Mouse (Mus musculus): ENCODE measurements at regions not wholly inside any gene's neighbourhood (a gene's known extent, or its start where the extent isn't known, plus 50 kb on each side); places are given as distances from the start of the nearest gene placed in this dataset.
"Not testable (repeated sequence)": the region's sequence is repeated elsewhere in the genome, so short reads cannot be mapped to it uniquely, and the experiment has no call there.

- DNase-seq (ENCODE audit: low spot score in 2 of 2): no peak
These were observed 126.3 kb upstream of the Lnx1 start for GRCm38 (mm10) chr5:74829003-74829402.

DNA sequence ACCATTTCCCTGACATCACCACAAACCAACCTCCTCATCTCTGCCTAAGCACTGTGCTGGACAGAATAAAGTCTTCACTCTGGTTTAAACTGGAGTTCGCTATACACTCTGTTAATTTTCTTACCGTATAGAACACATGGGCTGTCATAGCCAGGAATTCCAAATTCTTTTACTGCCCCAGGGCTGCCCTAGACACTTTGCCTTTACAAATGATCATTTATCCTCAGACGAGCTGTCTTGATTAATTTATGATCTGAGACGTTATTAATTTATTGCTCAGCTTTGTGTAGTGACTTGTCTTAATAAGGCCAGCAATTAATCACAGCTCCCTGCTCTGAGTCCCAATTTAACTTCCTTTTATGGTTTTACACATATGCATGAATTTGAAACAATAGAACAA, 125.2 kb upstream of the Lnx1 start:
- DNase-seq (ENCODE audit: low spot score in 2 of 2): no peak

GRCm38 (mm10) chr5:74825517-74826254, 123.0 kb upstream of the Lnx1 start:
- no peak for DNase-seq (ENCODE audit: low spot score in 2 of 2)

DNA sequence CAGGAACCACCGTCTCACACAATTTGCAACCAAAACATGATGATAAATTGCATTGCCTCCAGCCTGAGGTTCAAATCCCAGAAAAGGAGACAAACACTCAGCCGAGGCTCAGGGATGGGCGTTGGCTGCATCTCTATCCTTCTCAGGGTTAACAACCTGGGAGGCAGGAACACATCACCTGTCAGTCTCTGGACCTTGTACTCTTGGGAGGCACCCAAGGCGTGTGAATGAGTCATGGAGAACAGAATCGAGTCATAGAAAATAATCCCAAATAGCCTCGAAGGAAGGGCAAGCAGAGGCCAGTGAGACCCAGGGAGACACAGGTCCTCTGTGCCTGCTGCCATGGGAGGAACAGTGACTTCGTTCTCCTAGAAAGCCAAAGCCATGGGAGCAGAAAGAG, 121.0 kb upstream of the Lnx1 start:
- DNase-seq (ENCODE audit: low spot score in 2 of 2): no peak

GRCm38 (mm10) chr5:74821969-74822368, 119.3 kb upstream of the Lnx1 start:
- DNase-seq (ENCODE audit: low spot score in 2 of 2): no peak

- DNase-seq (ENCODE audit: low spot score in 2 of 2): no peak
These were observed 113.8 kb upstream of the Lnx1 start for GRCm38 (mm10) chr5:74816523-74816922.

GRCm38 (mm10) chr5:74813396-74813795, 110.7 kb upstream of the Lnx1 start:
- no peak for DNase-seq (ENCODE audit: low spot score in 2 of 2)

- no peak for DNase-seq (ENCODE audit: low spot score in 2 of 2)
These were observed 108.3 kb upstream of the Lnx1 start for GRCm38 (mm10) chr5:74811046-74811445.

- DNase-seq (ENCODE audit: low spot score in 2 of 2): no peak
These were observed 105.0 kb upstream of the Lnx1 start for GRCm38 (mm10) chr5:74807581-74808221.

DNA sequence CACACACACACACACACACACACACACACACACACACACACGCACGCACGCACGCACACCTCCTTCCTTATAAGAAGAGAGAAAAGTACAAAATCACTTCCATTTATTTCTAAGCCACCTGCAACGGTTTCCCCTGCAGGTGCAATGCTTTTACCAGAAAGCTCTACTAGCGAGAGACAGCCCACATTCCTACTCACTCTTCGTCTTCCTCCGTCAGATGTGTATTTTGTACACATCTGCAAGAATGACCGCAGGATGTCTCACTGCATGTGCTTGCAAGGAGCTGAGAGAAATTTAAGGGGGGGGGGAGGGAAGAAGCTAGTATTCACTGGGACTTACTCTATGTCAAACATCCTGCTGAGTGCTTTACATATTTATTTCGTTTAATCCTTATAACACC, 99.2 kb upstream of the Lnx1 start:
- no peak for DNase-seq (ENCODE audit: low spot score in 2 of 2)

DNA sequence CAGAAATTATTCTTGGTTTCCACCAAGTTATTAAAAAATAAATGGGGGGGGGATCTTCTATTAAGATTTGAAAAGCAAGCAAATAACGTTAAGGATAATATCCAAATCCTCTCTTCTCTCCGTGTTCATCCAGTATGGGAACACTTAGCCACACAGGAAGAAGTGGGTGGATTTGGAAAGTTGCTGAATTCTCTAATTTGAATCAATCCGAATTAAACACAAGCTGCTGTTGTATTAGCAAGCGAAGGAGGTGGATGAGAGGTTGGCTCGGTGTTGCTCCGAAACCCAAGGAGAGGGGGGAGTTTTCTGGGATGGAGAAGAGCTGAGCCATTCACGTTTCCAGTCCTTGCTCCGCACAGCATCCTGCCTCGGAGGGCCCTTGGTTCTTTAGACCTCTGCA, 97.6 kb upstream of the Lnx1 start:
- DNase-seq (ENCODE audit: low spot score in 2 of 2): no peak

DNA sequence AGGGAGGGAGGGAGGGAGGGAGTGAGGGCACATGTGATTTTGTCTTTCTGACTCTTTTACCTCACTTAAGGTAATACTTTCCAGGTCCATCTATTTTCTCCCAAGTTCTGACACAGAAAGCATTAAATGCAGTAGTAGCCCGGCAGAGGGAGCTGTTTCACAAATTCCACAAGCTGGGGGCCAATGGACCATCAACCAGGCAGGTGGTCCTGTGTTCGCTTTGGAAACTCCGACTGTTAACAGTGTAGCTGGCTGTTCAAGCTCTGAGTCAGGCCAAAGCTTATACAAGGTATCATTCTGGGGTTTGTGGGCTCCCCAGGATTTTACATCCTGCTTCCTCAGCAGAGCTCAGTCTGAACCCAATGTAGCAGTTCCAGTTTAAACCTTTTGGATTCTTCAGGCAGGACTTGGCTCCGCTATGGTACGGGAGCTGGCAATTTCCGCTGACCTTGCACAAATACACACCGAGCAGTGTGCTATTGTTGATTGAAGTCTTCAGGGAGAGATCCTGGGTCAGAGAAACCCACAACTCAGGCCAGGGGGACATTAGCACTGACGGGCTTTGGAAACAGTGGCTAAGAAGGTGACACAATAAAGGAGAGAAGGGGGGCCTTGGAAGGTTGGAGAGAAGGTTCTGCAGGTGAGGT, 93.8 kb upstream of the Lnx1 start:
- DNase-seq (ENCODE audit: low spot score in 2 of 2): peak in 1 of 2 experiments; percentile 22

GRCm38 (mm10) chr5:74794726-74795125, 92.0 kb upstream of the Lnx1 start:
- DNase-seq (ENCODE audit: low spot score in 2 of 2): no peak

DNA sequence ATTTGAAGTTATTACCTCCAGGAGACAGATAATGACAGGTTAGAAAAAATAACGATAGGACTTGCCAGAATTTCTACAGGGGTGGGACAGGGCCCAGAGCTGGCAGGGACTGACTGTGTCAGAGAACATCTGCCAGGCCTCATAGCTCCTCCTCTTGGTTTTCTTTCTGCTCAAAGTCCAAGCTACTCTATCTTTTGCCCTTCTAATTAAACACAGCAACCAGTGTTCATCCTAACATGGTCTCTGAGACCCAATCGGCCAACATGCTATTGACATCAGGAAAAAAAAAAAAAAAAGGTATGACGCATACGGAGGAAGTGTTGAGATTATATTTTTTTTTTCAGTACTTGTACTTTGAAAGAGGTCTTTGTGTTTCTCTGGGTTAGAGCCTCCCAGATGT, 90.7 kb upstream of the Lnx1 start:
- no peak for DNase-seq (ENCODE audit: low spot score in 2 of 2)

DNA sequence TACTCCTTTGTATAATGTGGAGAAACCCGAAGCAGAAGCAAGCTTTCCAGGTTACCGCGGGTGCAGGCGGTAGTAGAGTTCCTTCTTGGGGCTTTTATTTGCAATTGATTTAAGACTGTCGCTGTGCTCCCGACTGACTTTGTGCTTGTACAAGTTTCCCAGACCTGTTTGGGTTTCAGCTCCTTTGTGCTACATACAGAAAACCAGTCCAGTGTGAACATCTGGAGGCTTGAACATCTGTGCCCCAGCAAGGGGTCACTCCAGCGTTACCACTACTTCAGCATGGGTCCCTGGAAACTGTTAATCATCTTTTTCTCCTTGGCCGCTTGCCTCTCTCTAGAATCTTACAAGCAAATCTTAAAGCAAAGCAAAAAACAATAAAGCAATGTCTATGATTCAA, 90.2 kb upstream of the Lnx1 start:
- DNase-seq (ENCODE audit: low spot score in 2 of 2): no peak

DNA sequence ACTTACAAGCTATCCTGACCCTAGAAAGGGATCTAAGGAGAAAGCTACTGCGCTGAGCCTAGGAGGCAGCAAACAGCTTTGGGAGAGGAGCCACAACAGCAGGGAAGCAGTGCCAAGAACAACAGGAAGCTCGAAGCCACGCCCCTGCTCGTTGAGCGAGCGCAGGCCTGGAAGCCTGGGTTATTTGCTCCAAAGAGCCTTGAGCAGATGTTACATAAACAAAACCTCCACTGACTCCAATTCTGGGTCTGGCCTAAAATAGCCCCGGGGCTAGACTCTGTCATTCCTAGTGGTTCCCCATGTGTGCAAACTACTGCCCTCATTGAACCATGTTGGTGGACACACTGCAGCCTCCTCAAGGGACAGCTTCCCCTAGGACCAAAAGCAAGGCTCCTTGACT, 89.6 kb upstream of the Lnx1 start:
- DNase-seq (ENCODE audit: low spot score in 2 of 2): peak; percentile 23 to 43

DNA sequence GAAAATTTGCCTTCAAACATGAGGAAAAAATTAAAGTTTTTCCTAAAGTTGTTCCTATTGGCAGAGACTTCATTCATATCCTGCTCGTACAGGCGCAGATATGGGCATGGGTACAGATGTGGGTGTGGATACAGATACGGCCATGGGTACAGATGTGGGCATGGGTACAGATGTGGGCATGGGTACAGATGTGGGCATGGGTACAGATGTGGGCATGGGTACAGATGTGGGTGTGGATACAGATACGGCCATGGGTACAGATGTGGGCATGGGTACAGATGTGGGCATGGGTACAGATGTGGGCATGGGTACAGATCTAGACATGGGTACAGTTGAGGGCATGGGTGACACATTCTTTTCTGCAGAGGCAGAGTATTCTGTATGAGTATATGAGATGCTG, 87.8 kb upstream of the Lnx1 start:
- DNase-seq (ENCODE audit: low spot score in 2 of 2): not testable (repeated sequence)

DNA sequence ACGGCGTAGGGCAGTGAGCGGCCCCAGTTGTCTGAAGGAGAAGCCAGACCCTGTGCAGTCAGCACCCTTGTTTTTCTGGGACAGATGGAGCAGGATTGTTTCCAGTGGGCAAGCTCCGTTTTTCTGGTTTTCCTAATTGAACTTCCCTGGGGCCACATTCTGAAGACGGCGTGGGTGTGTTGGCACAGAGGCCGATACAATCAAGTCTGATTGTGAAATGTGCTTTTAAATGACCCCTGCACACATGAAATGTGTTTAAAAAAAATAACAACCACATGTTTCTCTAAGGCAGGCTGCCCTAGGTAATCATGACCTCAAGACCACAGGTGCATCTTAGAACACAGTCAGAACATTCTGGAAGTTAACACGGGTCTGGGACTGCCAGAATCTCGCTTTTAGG, 81.2 kb upstream of the Lnx1 start:
- no peak for DNase-seq (ENCODE audit: low spot score in 2 of 2)

DNA sequence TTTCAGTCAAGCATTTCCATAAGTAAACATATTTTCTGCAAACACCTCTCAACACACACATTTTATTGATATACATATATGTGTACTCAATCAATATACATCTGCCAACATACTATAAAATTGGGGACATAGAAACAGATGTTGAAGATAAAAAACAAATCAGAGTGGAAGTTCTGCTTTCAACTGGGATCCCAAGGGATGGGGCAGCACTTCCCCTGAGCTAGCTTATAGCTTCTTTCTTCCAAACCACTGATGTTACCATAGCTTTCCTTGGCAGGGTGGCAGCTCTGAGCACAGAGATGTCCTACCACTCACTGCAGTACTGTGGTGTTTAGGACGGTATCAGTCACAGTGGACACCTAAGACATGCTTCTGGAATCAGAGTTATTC, 75.4 kb upstream of the Lnx1 start:
- no peak for DNase-seq (ENCODE audit: low spot score in 2 of 2)

DNA sequence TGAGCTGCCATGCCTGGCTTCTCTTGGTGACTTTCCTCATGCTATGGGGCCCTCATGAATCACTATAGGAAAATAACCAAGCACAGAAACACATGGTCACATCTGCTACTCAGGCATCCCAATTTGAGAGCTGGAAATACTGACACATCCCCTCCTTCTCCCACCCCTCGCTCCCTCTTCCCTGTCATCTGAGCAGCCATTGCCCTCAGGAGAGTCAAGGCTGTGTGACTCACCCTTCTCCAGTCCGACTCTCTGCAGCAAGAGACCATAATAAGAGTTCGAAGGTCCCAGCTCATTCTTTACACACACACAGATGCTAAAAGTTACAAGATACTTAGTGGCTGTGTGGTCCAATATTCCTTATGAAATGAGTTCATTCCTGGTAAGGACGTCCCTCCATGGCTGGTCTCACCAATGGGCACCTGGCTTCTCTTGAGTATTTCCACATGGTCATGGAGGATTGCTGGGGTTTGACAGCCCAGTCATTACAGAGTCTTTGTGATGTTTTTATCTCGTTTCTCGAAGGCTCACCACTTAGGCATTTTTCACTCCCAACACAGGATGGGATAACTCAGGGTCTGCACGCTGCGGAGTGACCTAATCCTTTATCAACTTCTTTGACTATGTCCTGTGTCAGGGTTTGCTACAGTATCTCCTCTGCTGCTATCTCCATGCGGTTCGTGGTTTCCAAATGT, 74.8 kb upstream of the Lnx1 start:
- no peak for DNase-seq (ENCODE audit: low spot score in 2 of 2)

- no peak for DNase-seq (ENCODE audit: low spot score in 2 of 2)
These were observed 73.4 kb upstream of the Lnx1 start for GRCm38 (mm10) chr5:74776081-74776480.

DNA sequence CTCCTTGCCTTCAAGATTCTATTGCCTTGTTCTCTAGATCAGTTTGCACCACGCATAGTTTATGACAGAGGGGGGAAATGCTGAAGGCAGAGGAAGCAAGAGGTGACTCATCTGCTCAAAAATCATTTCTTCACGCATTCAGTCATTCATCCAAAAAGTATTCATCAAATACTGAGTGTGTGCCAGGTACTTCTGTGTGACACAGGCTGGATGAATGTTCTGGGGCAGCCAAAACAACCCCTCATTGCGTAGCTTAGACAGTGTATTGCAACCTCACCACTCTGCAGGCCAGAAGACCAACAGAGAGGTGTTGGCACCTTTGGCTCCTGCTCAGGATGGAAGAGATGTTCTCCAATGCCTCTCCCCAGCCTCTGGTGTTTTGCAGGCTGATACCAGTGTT, 72.9 kb upstream of the Lnx1 start:
- DNase-seq (ENCODE audit: low spot score in 2 of 2): no peak

Measured in left cerebral cortex, adult 8-10 months (tissue).